Mouse (Mus musculus): ENCODE results near the gene Maml2. TPM values are rescaled to one million over a fixed set of nuclear protein-coding genes. Genes with fewer than 3 reads are reported as not detected.

Maml2 gene
- polyA plus RNA-seq, 1 experiment from 2014 or later, result 8.6 TPM

DNA sequence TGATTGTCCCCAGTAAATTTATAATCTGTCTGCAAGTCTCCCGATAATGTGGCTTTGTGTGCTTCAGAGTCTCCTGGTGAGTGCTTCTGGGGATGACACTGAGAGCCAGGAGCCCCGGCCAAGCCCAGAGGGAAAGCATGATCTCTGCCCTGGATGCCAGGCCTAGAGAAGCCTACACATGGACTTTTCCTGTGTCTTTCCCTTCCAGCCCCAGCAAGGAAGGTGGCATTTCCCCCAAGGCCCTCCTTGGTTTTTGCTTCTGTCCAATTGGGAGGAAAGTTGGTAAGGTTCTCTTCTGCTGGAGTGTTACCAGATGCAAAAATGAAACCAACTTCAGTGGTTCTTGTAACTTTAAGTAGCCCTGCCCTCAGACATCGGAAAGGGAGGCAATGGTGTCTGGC lies 2.3 kb downstream of the Maml2 start:
- 69% methylated on average over 3 of the region's 3 CpGs for WGBS
- Histone ChIP-seq H3K4me1 (peaks cover 82% of the 10 kb centered on the region), H3K27me3 (ENCODE audit: low read depth, poor library complexity, severe bottlenecking) (peaks cover 24% of the 10 kb centered on the region), H3K36me3 (no peaks in the 10 kb centered on the region), H3K9me3 (replicated peaks) (no peaks in the 10 kb centered on the region), H3K4me3 (peak overlapping the region; percentile 76), H3K27ac (replicated peaks) (peak overlapping the region; percentile 28)
- DNase-seq (ENCODE audit: low spot score), result no peak

DNA sequence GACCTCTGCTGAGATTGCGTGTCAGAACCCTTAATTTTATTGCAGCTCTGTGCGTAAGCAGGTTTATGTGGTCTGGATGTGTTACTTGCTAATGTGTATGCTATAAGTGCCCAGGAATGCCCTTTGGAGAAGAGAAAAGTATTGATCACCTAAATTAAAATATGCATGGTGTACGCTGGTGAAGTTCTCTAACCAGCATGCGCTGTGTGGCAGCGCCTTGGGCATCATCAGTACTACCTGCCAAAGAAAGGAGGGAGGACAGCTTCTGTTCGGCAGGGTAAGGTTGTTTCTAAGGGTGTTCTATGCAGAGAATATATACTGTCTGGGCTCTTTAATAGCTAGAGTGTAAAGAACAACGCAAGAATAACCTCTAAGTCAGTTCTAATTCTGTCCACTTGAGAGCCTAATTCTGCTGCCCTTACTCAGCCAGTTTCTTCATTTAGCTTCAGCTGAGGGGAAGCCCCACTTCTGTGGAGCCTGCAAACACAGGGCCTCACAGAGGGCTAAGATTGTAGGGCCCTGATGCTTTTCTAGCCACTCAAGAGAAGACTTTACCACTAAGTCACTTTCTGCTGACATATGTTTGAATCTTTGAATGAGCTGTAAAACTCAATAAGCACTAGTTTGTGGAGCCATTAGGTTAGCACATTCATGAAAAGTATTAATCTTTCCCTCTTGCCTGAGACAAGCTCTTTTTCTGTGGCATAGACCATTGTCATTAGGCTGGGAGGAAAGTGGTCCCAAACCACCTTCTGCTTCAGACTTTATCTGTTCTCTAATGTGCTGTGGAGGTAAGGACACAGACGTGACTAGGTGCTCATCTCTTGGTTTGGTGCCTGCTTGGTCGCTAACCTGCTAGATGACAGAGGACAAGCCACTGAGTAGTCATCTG lies 3.4 kb downstream of the Maml2 start:
- H3K4me1 ChIP-seq, result peaks cover 78% of the 10 kb centered on the region
- 71% methylated on average over 9 of the region's 9 CpGs for WGBS
- no peak for DNase-seq (ENCODE audit: low spot score)
- H3K9me3 ChIP-seq (replicated peaks), result no peaks in the 10 kb centered on the region
- no peaks in the 10 kb centered on the region for H3K36me3 ChIP-seq
- peaks cover 24% of the 10 kb centered on the region for H3K27me3 ChIP-seq (ENCODE audit: low read depth, poor library complexity, severe bottlenecking)
- H3K27ac ChIP-seq (replicated peaks), result peak overlapping the region; percentile 28
- peak overlapping the region; percentile 76 for H3K4me3 ChIP-seq

DNA sequence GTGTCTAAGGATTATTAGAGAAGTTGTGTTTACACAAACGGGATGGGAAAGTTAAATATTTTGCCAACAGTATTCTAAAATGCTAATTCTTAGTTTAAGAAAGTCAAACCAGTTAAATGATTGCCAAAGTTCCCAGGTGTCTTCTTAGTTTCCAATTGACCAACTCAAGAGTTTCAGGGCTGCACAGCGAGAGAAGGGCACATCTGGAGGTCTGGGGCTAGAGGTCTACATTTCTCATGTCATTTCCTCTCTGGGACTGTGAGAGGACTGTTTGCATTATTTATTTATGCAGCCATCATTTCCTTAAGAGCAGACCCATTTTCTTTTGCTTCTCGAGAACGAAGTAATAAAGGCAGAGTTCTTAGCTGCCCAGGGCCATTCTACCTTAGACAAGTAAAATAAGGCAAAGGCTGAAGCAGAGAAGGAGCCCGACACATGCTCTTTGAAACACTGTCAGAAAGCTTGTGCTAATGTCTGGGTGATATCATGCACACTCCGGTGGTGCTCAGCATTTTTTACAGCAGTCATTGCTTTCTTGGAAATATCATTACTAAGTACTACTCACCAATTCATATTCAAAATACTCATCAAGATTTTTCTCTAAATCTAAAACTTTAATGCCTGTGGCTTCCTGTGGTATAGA lies 4.5 kb downstream of the Maml2 start:
- Histone ChIP-seq H3K9me3 (replicated peaks) (no peaks in the 10 kb centered on the region), H3K27ac (replicated peaks) (peak overlapping the region; percentile 65; the same call in 1 of the 2 replicates), H3K4me3 (peak overlapping the region; percentile 76; the same call in 1 of the 2 replicates), H3K4me1 (peaks cover 87% of the 10 kb centered on the region), H3K36me3 (no peaks in the 10 kb centered on the region), H3K27me3 (ENCODE audit: low read depth, poor library complexity, severe bottlenecking) (peaks cover 24% of the 10 kb centered on the region)
- DNase-seq (ENCODE audit: low spot score), result no peak
- WGBS, result 68% methylated on average over 6 of the region's 6 CpGs

DNA sequence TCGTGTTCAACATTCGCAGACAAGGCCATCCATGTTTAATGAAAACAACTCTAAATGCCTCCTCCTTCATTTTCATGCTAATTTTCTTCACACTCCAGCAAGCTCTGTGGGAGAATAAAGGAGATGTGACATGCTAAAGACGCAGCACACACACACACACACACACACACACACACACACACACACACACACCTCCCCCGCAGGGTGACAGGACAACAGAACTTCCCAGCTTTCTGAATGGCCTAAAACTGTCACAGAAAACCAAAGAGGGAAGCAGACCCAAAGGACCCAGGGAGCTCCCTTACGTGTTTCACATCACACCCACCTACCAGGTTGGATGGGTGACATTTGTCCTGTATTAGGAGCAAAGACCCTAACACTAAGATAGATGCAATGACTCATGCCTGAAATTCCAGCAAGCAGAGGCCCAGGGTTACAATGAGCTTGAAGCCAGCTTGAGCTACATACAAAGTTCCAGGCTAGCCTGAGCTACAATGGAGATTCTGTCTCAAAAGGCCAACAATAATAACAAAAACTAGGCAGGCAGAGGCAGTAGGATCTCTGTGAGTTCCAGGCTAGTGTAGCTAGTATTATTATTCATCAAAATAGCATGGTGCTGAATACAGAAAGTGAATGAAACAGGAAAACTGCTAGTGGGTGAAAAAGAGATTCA lies 5.5 kb downstream of the Maml2 start:
- DNase-seq (ENCODE audit: low spot score), result peak; percentile 61
- peaks cover 24% of the 10 kb centered on the region for H3K27me3 ChIP-seq (ENCODE audit: low read depth, poor library complexity, severe bottlenecking)
- WGBS, result 25% methylated on average over 5 of the region's 5 CpGs
- H3K36me3 ChIP-seq, result no peaks in the 10 kb centered on the region
- H3K4me1 ChIP-seq, result peaks cover 85% of the 10 kb centered on the region
- H3K9me3 ChIP-seq (replicated peaks), result no peaks in the 10 kb centered on the region
- H3K27ac ChIP-seq (replicated peaks), result peak overlapping the region; percentile 65; the same call in 1 of the 2 replicates
- H3K4me3 ChIP-seq, result no peak overlapping the region; the same call in 1 of the 2 replicates

DNA sequence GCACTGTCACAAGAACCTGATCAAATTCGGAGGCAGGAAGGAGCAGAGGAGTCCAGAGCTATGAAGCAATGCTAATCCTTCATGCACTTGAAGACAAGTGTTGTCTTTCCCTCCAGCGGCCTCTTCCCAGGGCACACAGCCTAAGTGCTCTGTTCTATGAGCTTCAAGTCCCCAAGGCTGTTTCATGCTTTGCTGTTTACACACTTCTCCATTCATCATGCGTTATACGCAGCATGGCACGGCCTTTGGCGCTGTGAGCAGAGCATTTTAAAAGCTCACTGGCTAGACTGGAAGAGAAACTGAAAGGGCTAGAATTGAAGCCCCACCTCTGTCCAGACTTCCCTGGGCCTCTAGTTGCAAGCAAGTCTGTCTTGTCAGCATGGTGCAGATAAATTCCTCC lies 6.2 kb downstream of the Maml2 start:
- peaks cover 84% of the 10 kb centered on the region for H3K4me1 ChIP-seq
- 62% methylated on average over 6 of the region's 6 CpGs for WGBS
- DNase-seq (ENCODE audit: low spot score), result no peak
- H3K4me3 ChIP-seq, result no peak overlapping the region
- peaks cover 21% of the 10 kb centered on the region for H3K27me3 ChIP-seq (ENCODE audit: low read depth, poor library complexity, severe bottlenecking)
- H3K27ac ChIP-seq (replicated peaks), result 0 out of 2 replicates have a peak overlapping the region, but pooled peaks have one; percentile 65
- H3K9me3 ChIP-seq (replicated peaks), result no peaks in the 10 kb centered on the region
- H3K36me3 ChIP-seq, result no peaks in the 10 kb centered on the region

DNA sequence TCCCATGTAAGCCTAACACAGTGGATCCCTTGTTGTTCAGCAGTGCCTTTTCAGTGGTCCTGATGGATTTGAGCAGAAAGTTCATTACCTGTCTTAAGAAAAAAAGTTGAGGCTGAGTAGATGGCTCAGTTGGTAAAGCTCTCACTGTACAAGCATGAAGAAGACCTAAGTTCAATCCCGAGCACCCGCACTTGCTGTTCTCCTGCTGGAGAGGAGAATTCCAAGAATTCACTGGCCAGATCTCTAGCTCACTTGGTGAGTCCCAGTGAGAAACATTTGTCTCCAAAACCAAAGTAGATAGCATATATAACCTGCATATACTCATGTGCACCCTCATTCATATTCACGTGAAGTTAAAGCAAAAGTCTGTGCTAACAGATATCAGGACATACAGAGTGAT lies 8.7 kb downstream of the Maml2 start:
- peaks cover 76% of the 10 kb centered on the region for H3K4me1 ChIP-seq
- no peaks in the 10 kb centered on the region for H3K27me3 ChIP-seq (ENCODE audit: low read depth, poor library complexity, severe bottlenecking)
- no peak overlapping the region for H3K4me3 ChIP-seq
- H3K9me3 ChIP-seq (replicated peaks), result no peaks in the 10 kb centered on the region
- no peak for DNase-seq (ENCODE audit: low spot score)
- 91% methylated on average over 3 of the region's 3 CpGs for WGBS
- H3K27ac ChIP-seq (replicated peaks), result no peak overlapping the region
- no peaks in the 10 kb centered on the region for H3K36me3 ChIP-seq

DNA sequence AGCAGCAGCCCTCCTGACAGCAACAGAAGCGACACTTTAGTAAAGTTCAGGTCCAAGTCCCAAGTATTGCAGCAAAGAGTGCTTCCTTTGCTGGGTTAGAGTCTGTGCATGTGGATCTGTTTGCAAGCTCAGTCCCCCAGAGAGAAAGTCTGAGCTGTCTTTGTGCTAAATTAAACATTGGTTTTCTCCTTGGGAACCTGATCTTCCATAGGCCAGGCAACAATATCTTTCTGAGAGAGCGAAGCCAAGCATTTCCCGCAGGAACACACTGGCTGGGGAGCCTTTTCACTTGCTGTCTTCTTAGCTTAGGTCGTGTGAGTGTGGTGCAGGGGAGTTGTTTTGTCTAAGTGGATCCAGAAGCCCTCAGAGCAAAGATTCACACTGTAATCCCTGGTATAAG lies 9.5 kb downstream of the Maml2 start:
- WGBS, result 53% methylated on average over 4 of the region's 4 CpGs
- Histone ChIP-seq H3K4me3 (no peak overlapping the region), H3K27me3 (ENCODE audit: low read depth, poor library complexity, severe bottlenecking) (no peaks in the 10 kb centered on the region), H3K4me1 (peaks cover 73% of the 10 kb centered on the region), H3K27ac (replicated peaks) (peak overlapping the region; percentile 50), H3K9me3 (replicated peaks) (no peaks in the 10 kb centered on the region), H3K36me3 (no peaks in the 10 kb centered on the region)
- DNase-seq (ENCODE audit: low spot score), result no peak

DNA sequence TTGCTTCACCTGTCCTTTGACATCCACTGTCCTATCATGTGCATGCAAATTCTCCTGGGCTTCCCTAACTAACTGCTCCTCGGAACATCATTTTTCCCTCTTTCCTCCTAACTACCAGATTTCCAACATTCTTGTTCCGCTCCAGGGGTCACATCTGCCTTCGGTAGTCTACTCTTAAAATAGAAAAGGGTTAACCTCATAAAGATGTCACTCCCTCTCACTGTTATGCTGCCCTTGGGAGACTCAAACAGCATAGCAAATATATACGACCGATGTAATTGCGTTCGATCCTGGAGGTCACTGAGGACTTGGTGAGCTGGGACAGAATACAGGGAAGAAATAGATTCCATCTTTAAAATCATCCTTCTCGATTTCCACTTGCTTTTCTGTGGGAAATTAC lies 11.0 kb downstream of the Maml2 start:
- no peak for DNase-seq (ENCODE audit: low spot score)
- 84% methylated on average over 8 of the region's 8 CpGs for WGBS
- Histone ChIP-seq H3K27ac (replicated peaks) (no peak overlapping the region), H3K36me3 (no peaks in the 10 kb centered on the region), H3K4me3 (no peak overlapping the region), H3K4me1 (peaks cover 61% of the 10 kb centered on the region), H3K27me3 (ENCODE audit: low read depth, poor library complexity, severe bottlenecking) (no peaks in the 10 kb centered on the region), H3K9me3 (replicated peaks) (no peaks in the 10 kb centered on the region)

DNA sequence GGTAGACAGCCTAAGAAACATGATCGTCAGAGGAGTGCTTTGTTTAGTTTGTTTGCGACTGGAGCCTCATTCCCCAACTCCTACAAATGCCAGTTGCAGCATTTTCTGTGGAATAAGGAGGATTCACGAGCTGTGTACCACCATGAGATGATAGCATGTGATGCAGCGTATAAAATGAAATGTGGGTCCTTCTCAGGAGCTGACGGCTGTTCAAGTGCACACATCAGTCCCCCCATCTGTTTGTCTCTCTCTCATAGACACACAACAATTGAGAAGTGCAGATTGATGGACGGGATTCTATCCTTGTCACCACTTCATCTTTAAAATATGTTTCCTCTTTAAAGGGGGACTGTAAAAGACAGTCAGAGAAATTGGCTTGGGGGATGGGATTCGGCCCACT lies 12.1 kb downstream of the Maml2 start:
- peak overlapping the region; percentile 30 for H3K27ac ChIP-seq (replicated peaks)
- no peaks in the 10 kb centered on the region for H3K36me3 ChIP-seq
- 79% methylated on average over 7 of the region's 7 CpGs for WGBS
- peaks cover 51% of the 10 kb centered on the region for H3K4me1 ChIP-seq
- no peaks in the 10 kb centered on the region for H3K9me3 ChIP-seq (replicated peaks)
- H3K4me3 ChIP-seq, result no peak overlapping the region
- no peak for DNase-seq (ENCODE audit: low spot score)
- no peaks in the 10 kb centered on the region for H3K27me3 ChIP-seq (ENCODE audit: low read depth, poor library complexity, severe bottlenecking)

DNA sequence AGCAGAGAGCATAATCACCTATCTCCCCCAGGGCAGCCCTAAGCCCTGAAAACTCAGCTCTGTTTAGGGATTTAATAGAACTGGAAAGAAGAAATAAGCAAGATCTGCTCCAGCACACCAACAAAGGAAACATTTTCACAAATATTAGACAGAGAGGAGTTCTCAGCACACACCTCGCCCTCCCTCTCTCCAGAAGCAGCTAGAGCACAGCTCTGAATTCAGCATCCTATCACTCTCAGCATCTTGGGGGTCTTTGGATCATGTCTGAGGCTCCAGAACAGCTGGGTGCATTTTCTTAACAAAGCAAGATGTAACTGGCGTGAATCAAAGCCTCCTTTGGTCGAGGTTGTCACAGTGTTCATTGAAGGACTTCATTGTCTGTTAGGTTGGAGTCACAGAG lies 12.5 kb downstream of the Maml2 start:
- H3K27ac ChIP-seq (replicated peaks), result peak overlapping the region; percentile 59

DNA sequence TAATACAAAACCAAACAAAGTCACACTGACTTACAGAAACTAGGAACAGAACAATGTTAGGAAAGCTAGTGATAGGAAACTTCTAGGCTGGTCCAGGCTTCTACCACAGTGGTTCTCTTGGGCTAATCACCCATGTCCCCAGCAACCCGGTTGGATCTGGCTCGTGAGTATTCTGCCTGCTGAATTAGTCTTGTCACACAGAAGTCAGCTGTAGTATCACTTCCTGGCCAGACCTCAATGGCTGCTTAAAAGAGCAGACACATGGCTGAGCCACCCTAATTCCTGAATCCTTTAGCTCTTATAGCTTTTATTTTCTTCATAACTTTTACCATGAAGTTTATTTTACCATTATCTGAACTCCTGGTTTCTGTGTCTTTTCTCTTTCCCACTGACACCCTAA lies 13.3 kb downstream of the Maml2 start:
- H3K36me3 ChIP-seq, result no peaks in the 10 kb centered on the region
- no peaks in the 10 kb centered on the region for H3K27me3 ChIP-seq (ENCODE audit: low read depth, poor library complexity, severe bottlenecking)
- H3K4me3 ChIP-seq, result no peak overlapping the region
- no peak overlapping the region for H3K27ac ChIP-seq (replicated peaks)
- no peak for DNase-seq (ENCODE audit: low spot score)
- no peaks in the 10 kb centered on the region for H3K9me3 ChIP-seq (replicated peaks)
- WGBS, result 67% methylated on average over 2 of the region's 2 CpGs
- peaks cover 55% of the 10 kb centered on the region for H3K4me1 ChIP-seq

More for the DNA sequence above, 12.5 kb downstream of the Maml2 start:
- Histone ChIP-seq H3K4me3 (no peak overlapping the region), H3K4me1 (peaks cover 51% of the 10 kb centered on the region), H3K36me3 (no peaks in the 10 kb centered on the region), H3K27me3 (ENCODE audit: low read depth, poor library complexity, severe bottlenecking) (no peaks in the 10 kb centered on the region), H3K9me3 (replicated peaks) (no peaks in the 10 kb centered on the region)
- 36% methylated on average over 3 of the region's 3 CpGs for WGBS
- no peak for DNase-seq (ENCODE audit: low spot score)

DNA sequence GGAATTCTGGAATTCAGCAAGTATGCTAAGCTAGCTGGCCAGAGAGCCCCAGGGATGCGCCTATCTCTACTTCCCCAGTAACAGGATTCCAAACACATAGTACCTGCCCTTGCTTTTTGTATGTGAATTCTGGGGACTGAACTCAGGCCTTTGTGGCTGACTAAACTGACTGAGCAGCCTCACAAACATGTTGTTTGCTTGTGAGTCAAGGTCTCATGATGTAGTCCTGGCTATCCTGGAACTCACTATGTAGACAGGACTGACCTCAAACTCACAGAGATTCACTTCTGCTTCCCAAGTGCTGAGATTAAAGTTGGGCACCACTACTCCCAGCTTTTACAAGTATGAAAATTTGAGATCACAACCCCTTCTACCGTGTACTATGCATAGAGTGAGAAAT lies 16.2 kb downstream of the Maml2 start:
- no peak overlapping the region for H3K27ac ChIP-seq (replicated peaks)
- DNase-seq (ENCODE audit: low spot score), result no peak
- H3K4me1 ChIP-seq, result peaks cover 31% of the 10 kb centered on the region
- H3K9me3 ChIP-seq (replicated peaks), result no peaks in the 10 kb centered on the region
- no peak overlapping the region for H3K4me3 ChIP-seq
- no peaks in the 10 kb centered on the region for H3K27me3 ChIP-seq (ENCODE audit: low read depth, poor library complexity, severe bottlenecking)
- WGBS, result 97% methylated on average over 2 of the region's 2 CpGs
- H3K36me3 ChIP-seq, result no peaks in the 10 kb centered on the region
